In genomic region chr2:167685137-167685536, GRCm38 (mm10) we compare ENCODE assay signal across 9 mouse cellular contexts. TPM values are rescaled to one million over a fixed set of nuclear protein-coding genes. Genes with fewer than 3 reads are reported as not detected.
DNase-seq lines count a peak whose midpoint lies in the region; ATAC-seq and TF ChIP-seq lines count a peak whose summit lies in the region.
"Had no signal": no experiment of that assay in that cellular context is flagged by ENCODE, and none has a peak within 500 bp of the region (broad histone marks: within the 10 kb centered on the region; RNA-seq: fewer than 3 reads in every experiment).

No protein-coding gene starts in this region.

- no peak for TF ChIP-seq EP300 in ES-Bruce4 (IDR thresholded peaks at IDR 0.05; ENCODE audit: insufficient read depth, low read depth, low read length)

- no peak overlapping the region for H3K4me2 ChIP-seq in embryonic facial prominence, embryonic 14.5 days (ENCODE audit: low read depth, low read length)
- H3K4me2 ChIP-seq: liver, embryonic 15.5 days had no signal

- 9% methylated on average over 8 of the region's 8 CpGs for WGBS in embryonic facial prominence, embryonic 14.5 days

- H3K4me3 ChIP-seq in ES-Bruce4 (ENCODE audit: low read depth, low read length), result no peak overlapping the region
- no peak overlapping the region for H3K4me3 ChIP-seq in embryonic facial prominence, embryonic 14.5 days (ENCODE audit: low read depth, low read length)
- H3K4me3 ChIP-seq: liver, embryonic 15.5 days had no signal

- H3K36me3 ChIP-seq in ES-Bruce4 (ENCODE audit: control insufficient read depth, insufficient read depth, low read length, poor library complexity, severe bottlenecking), result no peaks in the 10 kb centered on the region
- H3K36me3 ChIP-seq in embryonic facial prominence, embryonic 14.5 days (ENCODE audit: control insufficient read depth, insufficient read depth, low read length), result no peaks in the 10 kb centered on the region
- H3K36me3 ChIP-seq: liver, embryonic 15.5 days had no signal

- TF ChIP-seq CTCF in ES-Bruce4 (IDR thresholded peaks at IDR 0.05; ENCODE audit: low read depth, low read length), result peak; percentile 99

- TF ChIP-seq POLR2A in ES-Bruce4 (IDR thresholded peaks at IDR 0.05; ENCODE audit: insufficient read depth, low read length), result no peak

- DNase-seq in adrenal gland, postnatal 36 days, result peak; percentile 93 to 96
- DNase-seq in embryonic facial prominence, embryonic 14.5 days (ENCODE audit: low spot score), result peak; percentile 93
- peak; percentile 98 for DNase-seq in heart, adult 8-10 months (ENCODE audit: low spot score)
- peak; percentile 100 for DNase-seq in layer of hippocampus, adult 9-10 months (ENCODE audit: low spot score)
- DNase-seq in lung, postnatal 36 days, result peak; percentile 99
- peak; percentile 92 for DNase-seq in right cerebral cortex, adult 18-20 months
- DNase-seq in urinary bladder, adult 2 months (ENCODE audit: low spot score), result peak; percentile 98

- no peak for ATAC-seq in embryonic facial prominence, embryonic 14.5 days (ENCODE audit: low read depth)

- no peak overlapping the region for H3K27ac ChIP-seq in ES-Bruce4 (ENCODE audit: insufficient read depth, low read length)
- H3K27ac ChIP-seq in embryonic facial prominence, embryonic 14.5 days (replicated peaks; ENCODE audit: low read depth, low read length), result no peak overlapping the region
- H3K27ac ChIP-seq: liver, embryonic 15.5 days had no signal

- H3K4me1 ChIP-seq in ES-Bruce4 (ENCODE audit: control insufficient read depth, insufficient read depth, low read length), result no peaks in the 10 kb centered on the region
- H3K4me1 ChIP-seq in embryonic facial prominence, embryonic 14.5 days (ENCODE audit: control insufficient read depth, insufficient read depth, low read length), result no peaks in the 10 kb centered on the region

- no peaks in the 10 kb centered on the region for H3K9me3 ChIP-seq in ES-Bruce4 (replicated peaks; ENCODE audit: control insufficient read depth, insufficient read depth, low read length, poor library complexity, severe bottlenecking)
- H3K9me3 ChIP-seq in embryonic facial prominence, embryonic 14.5 days (ENCODE audit: control insufficient read depth, low read length), result no peaks in the 10 kb centered on the region
- H3K9me3 ChIP-seq: liver, embryonic 15.5 days had no signal

- no peak overlapping the region for H3K9ac ChIP-seq in ES-Bruce4 (ENCODE audit: low read depth, poor library complexity, severe bottlenecking)
- no peak overlapping the region for H3K9ac ChIP-seq in embryonic facial prominence, embryonic 14.5 days (ENCODE audit: low read depth, low read length)
- H3K9ac ChIP-seq: liver, embryonic 15.5 days had no signal

- no peaks in the 10 kb centered on the region for H3K27me3 ChIP-seq in ES-Bruce4 (ENCODE audit: control insufficient read depth, insufficient read depth, low read length, poor library complexity, severe bottlenecking)
- H3K27me3 ChIP-seq in embryonic facial prominence, embryonic 14.5 days (replicated peaks; ENCODE audit: control insufficient read depth, insufficient read depth, low read length), result no peaks in the 10 kb centered on the region; the same call in 1 of the 2 replicates

RNA-seq across cellular contexts. Expression of gene Cebpb, which starts 3.6 kb away (rescaled TPM):
- 9.2 and 10.4 TPM in 2 replicates for polyA plus RNA-seq in ES-Bruce4 (2011; ENCODE audit: insufficient read depth, insufficient read length, low read depth, missing spikeins)
- total RNA-seq in adrenal gland, postnatal 36 days (2021), result 100 to 1,000 TPM; 357 to 631 TPM
- polyA plus RNA-seq in embryonic facial prominence, embryonic 14.5 days (2014; fragmentation: Nextera tagmentation; extraction: Ambion mirVana), result 18.1 and 30.3 TPM in 2 replicates
- 100 to 1,000 TPM in 1 of 4 experiments, 10 to 100 TPM in 3; 55.1 to 104 (median 84.0) TPM for total RNA-seq in heart, adult 8-10 months (2022)
- polyA plus RNA-seq in urinary bladder, adult 2 months (2012; rRNA removed), result 57.1 and 69.7 TPM in 2 replicates

RNA-seq across cellular contexts. Expression of gene Tmem189, which starts 4.5 kb away (rescaled TPM):
- 41.9 and 45.6 TPM in 2 replicates for polyA plus RNA-seq in ES-Bruce4 (2011; ENCODE audit: insufficient read depth, insufficient read length, low read depth, missing spikeins)
- total RNA-seq in adrenal gland, postnatal 36 days (2021), result 10 to 100 TPM; 27.2 to 34.3 TPM
- polyA plus RNA-seq in embryonic facial prominence, embryonic 14.5 days (2014; fragmentation: Nextera tagmentation; extraction: Ambion mirVana), result 40.0 and 40.6 TPM in 2 replicates
- total RNA-seq in heart, adult 8-10 months (2022), result 10 to 100 TPM; 22.6 to 26.6 (median 23.4) TPM
- polyA plus RNA-seq in urinary bladder, adult 2 months (2012; rRNA removed), result 46.0 and 48.4 TPM in 2 replicates

RNA-seq across cellular contexts. Expression of gene Gm20431, which starts 23.8 kb away (rescaled TPM):
- polyA plus RNA-seq in ES-Bruce4 (2011; ENCODE audit: insufficient read depth, insufficient read length, low read depth, missing spikeins), result 3.2 and 7.0 TPM in 2 replicates
- total RNA-seq in adrenal gland, postnatal 36 days (2021), result 10 to 100 TPM in 1 of 2 experiments, 1 to 10 TPM in 1; 8.9 to 25.9 TPM
- 9.1 and 11.6 TPM in 2 replicates for polyA plus RNA-seq in embryonic facial prominence, embryonic 14.5 days (2014; fragmentation: Nextera tagmentation; extraction: Ambion mirVana)
- total RNA-seq in heart, adult 8-10 months (2022), result 10 to 100 TPM; 15.3 to 19.4 (median 18.2) TPM
- not detected in 2 replicates for polyA plus RNA-seq in urinary bladder, adult 2 months (2012; rRNA removed)

RNA-seq across cellular contexts. Expression of gene Ube2v1, which starts 53.2 kb away (rescaled TPM):
- polyA plus RNA-seq in ES-Bruce4 (2011; ENCODE audit: insufficient read depth, insufficient read length, low read depth, missing spikeins), result 189 and 193 TPM in 2 replicates
- 100 to 1,000 TPM; 195 to 197 TPM for total RNA-seq in adrenal gland, postnatal 36 days (2021)
- 249 and 275 TPM in 2 replicates for polyA plus RNA-seq in embryonic facial prominence, embryonic 14.5 days (2014; fragmentation: Nextera tagmentation; extraction: Ambion mirVana)
- 100 to 1,000 TPM; 120 to 152 (median 139) TPM for total RNA-seq in heart, adult 8-10 months (2022)
- polyA plus RNA-seq in urinary bladder, adult 2 months (2012; rRNA removed), result 111 and 152 TPM in 2 replicates
